Mouse (Mus musculus): ENCODE data around the gene Tmem217.

Tmem217 gene

DNA sequence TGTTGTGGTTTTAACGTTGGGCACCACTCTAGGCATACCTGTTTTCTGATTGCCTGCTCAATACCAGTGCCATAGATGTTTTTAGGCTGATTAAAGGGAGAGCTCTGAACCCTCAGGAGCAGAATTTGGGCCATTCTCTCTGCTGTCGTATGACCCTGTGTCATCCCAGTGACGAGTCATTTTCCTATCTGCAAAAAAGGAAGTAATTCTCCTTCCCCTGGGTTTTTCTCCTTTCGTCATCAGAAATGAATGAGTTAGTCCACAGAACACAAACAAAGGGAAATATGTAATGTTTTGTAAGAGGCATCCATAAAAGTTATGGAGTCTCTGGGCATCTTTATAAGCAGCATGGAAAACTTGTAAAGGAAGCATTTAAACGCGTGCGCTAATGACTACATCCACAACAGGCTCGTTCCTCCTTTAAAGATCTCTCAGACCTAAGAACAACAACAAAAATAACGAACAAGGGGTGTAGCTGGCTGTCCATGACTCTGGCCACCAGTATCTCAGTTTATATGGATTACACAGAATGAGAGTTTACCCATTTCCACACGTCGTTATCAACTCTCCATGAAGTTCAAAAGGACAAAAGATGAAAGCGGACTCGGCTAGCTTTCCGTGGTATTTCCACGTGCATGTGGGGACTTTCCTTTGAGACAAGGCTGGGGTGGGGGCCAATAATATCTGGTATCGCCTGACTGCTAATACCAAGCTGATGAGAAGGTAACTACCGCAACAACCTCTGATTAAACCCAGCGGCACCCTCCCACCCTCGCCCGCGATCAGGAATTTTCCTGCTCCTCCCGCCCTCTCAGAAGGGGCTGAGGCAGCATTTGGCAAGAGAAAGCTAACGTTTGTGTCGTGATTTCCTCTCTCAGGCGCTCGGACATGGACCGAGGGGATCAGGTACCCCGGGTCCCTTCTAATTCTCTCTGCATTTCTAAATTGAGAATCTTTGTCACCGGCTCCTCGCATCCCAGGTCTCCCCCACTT, 62.9 kb downstream of the Tmem217 start:
- DNase-seq (ENCODE audit: low spot score in 2 of 2) = peak in 1 of 2 experiments; percentile 4

DNA sequence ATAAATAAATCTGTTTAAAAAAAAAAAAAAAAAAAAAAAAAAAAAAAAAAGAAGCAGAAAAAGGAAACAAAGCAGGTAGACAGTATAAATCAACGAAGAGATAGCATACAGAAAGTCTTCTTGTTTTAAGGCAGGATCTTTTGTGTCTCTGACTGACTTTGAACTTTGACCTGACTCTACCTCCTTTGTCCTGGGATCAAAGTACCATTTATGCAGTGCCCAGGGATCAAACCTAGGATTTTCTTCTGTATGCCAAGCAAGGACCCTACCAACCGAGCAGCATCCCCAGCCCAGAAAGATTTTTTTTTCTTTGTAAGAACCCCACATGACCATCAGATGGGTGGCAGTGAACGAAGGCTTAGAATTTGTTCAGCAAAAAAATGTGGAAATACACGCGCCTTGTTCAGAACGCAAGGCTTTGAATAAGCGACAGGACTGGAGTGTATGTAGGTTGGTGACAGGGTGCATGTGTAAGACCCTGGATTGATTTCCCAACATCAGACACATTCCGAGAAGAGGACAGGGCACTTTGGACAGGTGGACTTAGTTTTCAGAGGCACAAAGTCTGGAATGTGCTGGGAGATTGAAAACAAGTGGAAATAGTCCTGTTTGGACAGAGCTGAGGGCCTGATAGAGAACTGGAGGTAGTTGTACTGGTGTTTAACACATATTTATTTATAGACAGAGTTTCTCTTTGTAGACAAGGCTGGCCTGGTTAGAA, 63.8 kb downstream of the Tmem217 start:
- DNase-seq (ENCODE audit: low spot score in 2 of 2) = no peak

DNA sequence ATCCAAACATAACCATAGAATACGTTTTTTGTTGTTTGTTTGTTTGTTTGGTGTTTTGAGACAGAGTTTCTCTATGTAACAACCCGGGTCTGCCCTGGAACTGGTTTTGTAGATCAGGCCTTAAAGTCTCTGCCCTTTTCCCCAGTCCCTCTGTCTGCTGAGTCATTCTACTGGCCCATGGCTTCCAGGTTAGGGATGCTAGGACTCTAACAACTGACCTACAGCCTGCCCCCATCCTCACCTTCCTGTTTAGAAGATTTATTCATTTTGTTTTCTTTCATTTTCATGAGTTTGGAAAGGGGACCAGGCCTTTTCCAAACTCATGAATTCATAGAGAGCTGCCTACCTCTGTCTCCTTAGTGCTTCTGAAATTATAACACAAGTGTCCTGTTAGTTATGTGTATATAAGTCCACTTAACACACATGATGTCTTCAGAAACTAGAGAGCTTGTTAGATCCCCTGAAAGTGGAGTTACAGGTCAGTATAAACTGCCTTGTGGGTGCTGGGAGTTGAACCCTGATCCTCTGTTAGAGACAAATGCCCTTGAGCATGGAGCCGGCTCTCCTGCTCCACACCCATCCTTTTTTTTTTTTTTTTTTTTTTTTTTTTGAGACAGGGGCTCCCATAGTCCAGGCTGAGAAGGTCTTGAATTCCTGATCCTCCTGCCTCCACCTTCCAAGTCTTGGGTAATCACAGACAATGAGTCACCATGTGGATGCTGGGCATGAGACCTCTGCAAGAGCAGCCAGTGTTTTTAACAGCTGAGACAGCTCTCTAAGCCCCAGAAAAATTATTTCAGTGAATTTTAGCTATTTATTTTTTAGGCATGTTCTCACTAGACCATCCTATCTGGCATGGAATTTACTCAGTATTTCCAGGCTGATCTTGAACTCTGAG, 66.6 kb downstream of the Tmem217 start:
- no peak for DNase-seq (ENCODE audit: low spot score in 2 of 2)

DNA sequence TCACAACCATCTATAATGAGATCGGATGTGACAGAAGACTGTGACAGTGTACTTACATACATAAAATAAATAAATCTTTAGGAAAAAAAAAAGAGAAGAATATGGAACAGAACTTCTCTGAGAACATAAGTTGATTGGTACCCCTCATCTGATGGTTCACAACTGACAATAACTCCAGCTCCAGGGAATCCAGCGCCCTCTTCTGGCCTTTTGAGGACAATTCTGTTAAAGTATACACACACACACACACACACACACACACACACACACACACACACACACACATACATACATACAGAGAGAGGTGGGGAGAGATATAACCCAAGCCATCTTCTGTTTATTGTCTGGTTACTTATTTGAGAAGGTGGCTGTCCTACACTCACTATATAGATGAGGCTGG, 67.8 kb downstream of the Tmem217 start:
- no peak for DNase-seq (ENCODE audit: low spot score in 2 of 2)

DNA sequence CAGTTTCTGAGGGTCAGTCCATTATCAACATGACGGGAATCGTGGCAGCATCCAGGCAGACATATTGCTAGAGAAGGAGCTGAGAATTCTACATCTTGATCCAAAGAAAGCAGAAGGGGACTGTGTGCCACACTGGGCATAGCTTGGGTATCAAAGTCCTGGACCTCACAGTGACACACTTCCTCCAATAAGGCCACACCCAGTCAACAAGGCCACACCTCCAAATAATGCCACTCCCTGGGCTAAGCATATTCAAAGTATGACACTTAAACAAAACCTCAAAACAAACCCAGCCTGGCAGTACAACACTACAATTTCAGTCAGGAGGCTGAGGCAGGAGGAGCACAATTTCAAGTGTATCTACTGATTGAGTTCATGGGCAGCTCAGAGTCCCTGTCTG, 68.9 kb downstream of the Tmem217 start:
- no peak for DNase-seq (ENCODE audit: low spot score in 2 of 2)

DNA sequence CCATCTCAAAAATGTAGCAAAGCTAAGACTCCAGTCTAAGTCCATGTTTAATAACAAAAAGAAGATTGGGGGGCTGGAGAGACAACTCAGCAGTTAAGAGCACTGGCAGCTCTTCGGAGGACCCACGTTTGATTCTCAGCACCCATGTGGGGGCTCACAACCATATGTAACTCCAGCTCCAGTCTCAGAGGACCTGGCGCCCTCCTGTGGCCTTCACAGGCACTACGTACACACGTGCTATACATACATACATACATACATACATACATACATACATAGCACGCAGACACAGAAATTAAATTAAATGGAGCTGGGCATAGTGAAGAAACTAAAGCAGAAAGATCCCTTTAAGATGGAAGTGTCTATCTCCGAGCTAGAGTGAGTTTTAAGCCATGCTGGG, 69.6 kb downstream of the Tmem217 start:
- no peak for DNase-seq (ENCODE audit: low spot score in 2 of 2)

DNA sequence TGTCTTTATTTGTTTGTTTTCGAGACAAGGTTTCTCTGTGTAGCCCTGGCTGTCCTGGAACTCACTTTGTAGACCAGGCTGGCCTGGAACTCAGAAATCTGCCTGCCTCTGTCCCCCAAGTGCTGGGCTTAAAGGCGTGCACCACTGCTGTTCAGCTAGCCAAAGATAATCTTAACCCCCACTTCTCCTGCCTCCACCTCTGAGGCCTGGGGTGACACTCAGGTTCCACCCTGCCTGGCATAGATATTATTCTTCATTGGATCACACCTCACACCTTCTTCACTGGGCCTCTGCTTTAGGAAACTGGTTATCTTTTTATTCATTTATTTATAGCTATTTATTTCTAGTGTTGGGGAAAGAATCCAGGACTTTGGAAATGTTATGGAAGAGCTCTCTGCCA, 71.9 kb downstream of the Tmem217 start:
- DNase-seq (ENCODE audit: low spot score in 2 of 2) = no peak

DNA sequence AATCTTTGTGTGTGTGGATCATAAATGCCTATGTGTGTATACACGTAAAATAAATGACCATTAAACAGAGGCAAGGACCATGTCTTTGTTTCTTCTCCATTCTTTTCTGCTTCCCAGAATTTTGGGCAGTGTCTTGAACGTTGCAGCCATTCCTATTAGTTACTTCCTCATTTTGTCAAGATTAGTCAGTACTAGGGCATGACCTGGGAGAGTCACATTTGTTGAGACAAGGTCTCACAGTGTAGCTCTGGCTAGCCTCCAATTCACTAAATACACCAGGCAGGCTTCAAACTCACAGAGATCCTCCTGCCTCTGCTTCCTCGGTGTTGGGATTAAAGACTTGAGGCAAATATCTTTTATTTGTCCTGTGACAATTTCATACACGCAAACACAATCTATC, 73.9 kb downstream of the Tmem217 start:
- DNase-seq (ENCODE audit: low spot score in 2 of 2) = no peak

DNA sequence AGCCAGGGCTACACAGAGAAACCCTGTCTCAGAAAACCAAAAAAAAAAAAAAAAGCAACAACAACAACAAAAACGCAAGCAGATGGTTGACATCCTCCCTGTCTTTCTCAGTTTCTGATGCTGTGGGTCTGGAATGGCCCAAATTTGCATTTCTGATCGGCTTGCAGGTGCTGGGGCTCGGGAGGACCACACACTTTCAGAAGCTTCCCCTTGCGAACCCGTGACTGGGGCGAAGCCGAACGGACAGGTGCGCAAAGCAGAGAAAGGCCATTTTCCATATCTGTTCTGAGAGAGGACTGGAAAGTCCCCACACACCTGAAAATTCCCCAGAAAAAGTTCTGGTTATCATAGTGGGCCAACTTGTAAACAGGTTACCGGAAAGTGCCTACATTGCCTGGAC, 74.8 kb downstream of the Tmem217 start:
- DNase-seq (ENCODE audit: low spot score in 2 of 2) = no peak

DNA sequence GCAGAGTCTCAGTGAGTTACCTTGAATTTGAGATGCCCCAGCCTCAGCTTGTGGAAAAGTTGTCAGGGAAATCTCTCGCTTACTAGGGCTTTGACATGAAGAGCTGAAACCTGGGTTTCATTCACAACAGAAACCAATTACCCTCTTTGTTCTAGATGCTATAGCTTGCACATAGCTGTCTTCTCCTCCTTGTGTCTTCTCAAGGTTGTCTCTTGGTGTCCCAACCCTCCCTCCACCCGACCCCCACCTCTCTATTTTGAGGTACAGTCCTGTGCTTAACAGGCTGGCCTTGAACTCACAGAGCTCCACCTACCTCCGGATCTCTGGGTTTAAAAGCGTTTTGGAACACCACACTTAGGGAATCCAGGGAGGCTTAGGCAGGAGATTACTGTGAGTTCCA, 75.7 kb downstream of the Tmem217 start:
- DNase-seq (ENCODE audit: low spot score in 2 of 2) = no peak
